24 mouse cellular contexts compared by ENCODE assay signal in genomic region chr7:130578607-130579006, GRCm38 (mm10). TPM values are rescaled to one million over a fixed set of nuclear protein-coding genes. Genes with fewer than 3 reads are reported as not detected.
A peak's percentile ranks its signal among the peaks of the same experiment; 100 is the strongest.
DNase-seq lines count a peak whose midpoint lies in the region; ATAC-seq and TF ChIP-seq lines count a peak whose summit lies in the region.
"Had no signal": no experiment of that assay in that cellular context is flagged by ENCODE, and none has a peak within 500 bp of the region (broad histone marks: within the 10 kb centered on the region; RNA-seq: fewer than 3 reads in every experiment).

No protein-coding gene starts in this region.

- no peak for DNase-seq in gastrocnemius, adult 2 months
- DNase-seq in gastrocnemius, postnatal 36 days = no peak
- DNase-seq in lung, embryonic 14.5 days = peak; percentile 84
- DNase-seq in lung, postnatal 25 days (ENCODE audit: low spot score) = no peak
- no peak for DNase-seq in lung, adult 2 months
- DNase-seq in lung, postnatal 10 days = peak; percentile 65
- DNase-seq in lung, adult 18-20 months = no peak
- DNase-seq: adrenal gland, adult 8-10 months; adrenal gland, postnatal 14 days; adrenal gland, postnatal 36 days; B cell, adult 2 months; cerebellum, adult 11-12 months; cerebellum, adult 2 months; cerebellum, adult 9-10 months; cerebellum, postnatal 10 days; cerebellum, postnatal 25 days had no signal

- no peak overlapping the region for H3K4me3 ChIP-seq in gastrocnemius, adult 2 months
- no peak overlapping the region for H3K4me3 ChIP-seq in lung, embryonic 14.5 days (ENCODE audit: low read depth, low read length)
- H3K4me3 ChIP-seq in lung, embryonic 16.5 days (ENCODE audit: low read length) = no peak overlapping the region
- no peak overlapping the region for H3K4me3 ChIP-seq in lung, adult 2 months (replicated peaks; ENCODE audit: extremely low read depth, low read depth, low read length)
- H3K4me3 ChIP-seq: embryonic facial prominence, embryonic 10.5 days; embryonic facial prominence, embryonic 12.5 days; forebrain, embryonic 13.5 days had no signal

- ATAC-seq in lung, embryonic 14.5 days (ENCODE audit: insufficient read depth) = peak; percentile 56; the same call in 1 of the 2 replicates
- 0 out of 2 replicates have a peak, but pooled peaks have one; percentile 28 for ATAC-seq in lung, embryonic 16.5 days (ENCODE audit: low read depth)
- ATAC-seq: activated CD4-positive, CD25-positive, alpha-beta regulatory T cell, adult 4 months; CD4-positive, CD25-positive, alpha-beta regulatory T cell, adult 4 months; forebrain, embryonic 13.5 days; Patski had no signal

- no peaks in the 10 kb centered on the region for H3K27me3 ChIP-seq in lung, embryonic 14.5 days (ENCODE audit: insufficient read depth, low read length)
- H3K27me3 ChIP-seq in lung, embryonic 16.5 days (ENCODE audit: control insufficient read depth, insufficient read depth, low read depth, low read length) = no peaks in the 10 kb centered on the region
- H3K27me3 ChIP-seq: embryonic facial prominence, embryonic 12.5 days; forebrain, embryonic 13.5 days; Patski had no signal

- WGBS in lung, embryonic 14.5 days = 52% methylated on average over 5 of the region's 5 CpGs
- WGBS in lung, embryonic 16.5 days = 47% methylated on average over 5 of the region's 5 CpGs
- 54% methylated on average over 5 of the region's 5 CpGs for WGBS in lung, adult 2 months

- H3K36me3 ChIP-seq in lung, embryonic 14.5 days (ENCODE audit: insufficient read depth) = no peaks in the 10 kb centered on the region
- no peaks in the 10 kb centered on the region for H3K36me3 ChIP-seq in lung, embryonic 16.5 days (ENCODE audit: control insufficient read depth, insufficient read depth, low read length)
- H3K36me3 ChIP-seq: embryonic facial prominence, embryonic 10.5 days; embryonic facial prominence, embryonic 12.5 days; G1E had no signal

- H3K27ac ChIP-seq in gastrocnemius, adult 2 months = peak overlapping the region; percentile 58; the same call in 1 of the 2 replicates
- H3K27ac ChIP-seq in lung, embryonic 14.5 days (ENCODE audit: low read depth) = no peak overlapping the region
- H3K27ac ChIP-seq in lung, embryonic 16.5 days (ENCODE audit: low read length) = 0 out of 2 replicates have a peak overlapping the region, but pooled peaks have one; percentile 80
- H3K27ac ChIP-seq: embryonic facial prominence, embryonic 10.5 days; forebrain, embryonic 13.5 days had no signal

- no peak for TF ChIP-seq POLR2A in lung, adult 2 months (IDR thresholded peaks at IDR 0.05; ENCODE audit: borderline replicate concordance, extremely low read depth, low read depth, low read length)

- H3K9me3 ChIP-seq in lung, embryonic 14.5 days (ENCODE audit: low read depth, low read length) = no peaks in the 10 kb centered on the region
- no peaks in the 10 kb centered on the region for H3K9me3 ChIP-seq in lung, embryonic 16.5 days (ENCODE audit: control insufficient read depth, low read length)
- H3K9me3 ChIP-seq: embryonic facial prominence, embryonic 10.5 days; embryonic facial prominence, embryonic 12.5 days had no signal

- intact Hi-C loops in gastrocnemius, adult 2 months (cut with DNase I) = no loop called here
- intact Hi-C loops in gastrocnemius, postnatal 36 days (cut with DNase I) = no loop called here

- H3K4me1 ChIP-seq in lung, embryonic 14.5 days (ENCODE audit: insufficient read depth) = peaks cover 10% of the 10 kb centered on the region
- H3K4me1 ChIP-seq in lung, embryonic 16.5 days (replicated peaks; ENCODE audit: control insufficient read depth, insufficient read depth, low read length) = peaks cover 19% of the 10 kb centered on the region
- H3K4me1 ChIP-seq in lung, adult 2 months (ENCODE audit: control insufficient read depth, insufficient read depth, low read length) = peaks cover 5% of the 10 kb centered on the region; the same call in 1 of the 2 replicates

- no peak for TF ChIP-seq CTCF in gastrocnemius, adult 2 months (IDR thresholded peaks at IDR 0.05)
- no peak for TF ChIP-seq CTCF in lung, embryonic 14.5 days (IDR thresholded peaks at IDR 0.05; ENCODE audit: low read depth)
- no peak for TF ChIP-seq CTCF in lung, adult 2 months (IDR thresholded peaks at IDR 0.05; ENCODE audit: insufficient read depth, low read length)

- no peak overlapping the region for H3K9ac ChIP-seq in lung, embryonic 14.5 days
- no peak overlapping the region for H3K9ac ChIP-seq in lung, embryonic 16.5 days (ENCODE audit: low read length)
- H3K9ac ChIP-seq: embryonic facial prominence, embryonic 12.5 days; forebrain, embryonic 13.5 days had no signal

- no peak overlapping the region for H3K4me2 ChIP-seq in lung, embryonic 14.5 days
- H3K4me2 ChIP-seq in lung, embryonic 16.5 days (ENCODE audit: low read depth, low read length) = no peak overlapping the region
- H3K4me2 ChIP-seq: embryonic facial prominence, embryonic 12.5 days; forebrain, embryonic 13.5 days had no signal

RNA-seq across cellular contexts. Expression of gene Tacc2, which starts 1.4 kb away (rescaled TPM):
- 100 to 1,000 TPM; 515 to 576 TPM for total RNA-seq in gastrocnemius, adult 2 months (2021)
- 100 to 1,000 TPM; 495 to 686 TPM for total RNA-seq in gastrocnemius, postnatal 36 days (2021)
- polyA plus RNA-seq in lung, embryonic 14.5 days (2014; fragmentation: Nextera tagmentation; extraction: Ambion mirVana) = 32.6 and 33.8 TPM in 2 replicates
- 21.7 and 24.2 TPM in 2 replicates for polyA plus RNA-seq in lung, embryonic 16.5 days (2015; fragmentation: Nextera tagmentation; extraction: Ambion mirVana)
- polyA plus RNA-seq in lung, adult 2 months (2012; rRNA removed) = 71.7 and 74.5 TPM in 2 replicates
- polyA plus RNA-seq: G1E had no signal

RNA-seq across cellular contexts. Expression of gene Nsmce4a, which starts 5.7 kb away (rescaled TPM):
- total RNA-seq in gastrocnemius, adult 2 months (2021) = 10 to 100 TPM; 28.6 to 33.8 TPM
- 10 to 100 TPM; 24.8 to 27.0 TPM for total RNA-seq in gastrocnemius, postnatal 36 days (2021)
- polyA plus RNA-seq in lung, embryonic 14.5 days (2014; fragmentation: Nextera tagmentation; extraction: Ambion mirVana) = 185 and 192 TPM in 2 replicates
- polyA plus RNA-seq in lung, embryonic 16.5 days (2015; fragmentation: Nextera tagmentation; extraction: Ambion mirVana) = 131 and 141 TPM in 2 replicates
- polyA plus RNA-seq in lung, adult 2 months (2012; rRNA removed) = 29.6 and 36.3 TPM in 2 replicates

RNA-seq across cellular contexts. Expression of gene Ate1, which starts 58.4 kb away (rescaled TPM):
- total RNA-seq in gastrocnemius, adult 2 months (2021) = 10 to 100 TPM; 36.0 to 36.6 TPM
- total RNA-seq in gastrocnemius, postnatal 36 days (2021) = 10 to 100 TPM; 29.9 to 31.5 TPM
- 70.6 and 72.9 TPM in 2 replicates for polyA plus RNA-seq in lung, embryonic 14.5 days (2014; fragmentation: Nextera tagmentation; extraction: Ambion mirVana)
- 64.7 and 67.1 TPM in 2 replicates for polyA plus RNA-seq in lung, embryonic 16.5 days (2015; fragmentation: Nextera tagmentation; extraction: Ambion mirVana)
- 6.1 and 12.5 TPM in 2 replicates for polyA plus RNA-seq in lung, adult 2 months (2012; rRNA removed)

Comparison
In these comparisons a context has a peak if more than half of its experiments do, and no peak if none do; other contexts are left out.
1. DNase-seq: peak in lung, embryonic 14.5 days (single experiment) and lung, postnatal 10 days (single experiment); none in gastrocnemius, adult 2 months (single experiment), gastrocnemius, postnatal 36 days (0 of 2), lung, postnatal 25 days (single experiment), lung, adult 2 months (single experiment) and lung, adult 18-20 months (0 of 2).